8 mouse cellular contexts compared by ENCODE assay signal in the genomic region with DNA sequence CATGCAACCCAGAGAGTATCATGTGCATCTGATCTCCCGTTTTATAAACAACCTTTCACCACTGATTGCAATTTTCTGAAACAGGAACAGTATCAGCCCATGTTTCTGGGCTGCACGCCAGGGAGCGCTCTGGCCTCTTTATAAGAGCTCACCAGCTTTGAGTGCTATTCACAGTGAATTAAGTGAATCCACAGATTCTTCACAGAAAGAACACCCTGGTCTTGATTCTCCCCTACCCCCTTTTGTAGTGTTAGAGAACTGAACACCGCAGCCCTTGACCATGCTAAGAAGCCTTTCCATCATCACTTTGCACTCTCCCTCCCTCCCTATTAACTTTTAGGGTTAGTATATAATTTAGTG. TPM values are rescaled to one million over a fixed set of nuclear protein-coding genes. Genes with fewer than 3 reads are reported as not detected.
A peak's percentile ranks its signal among the peaks of the same experiment; 100 is the strongest.
DNase-seq lines count a peak whose midpoint lies in the region; ATAC-seq lines count a peak whose summit lies in the region.

No protein-coding gene starts in this region.

- DNase-seq in thymus, postnatal 4 days: peak; percentile 10
- no peak for DNase-seq in thymus, postnatal 36 days
- peak; percentile 89 for DNase-seq in forebrain, embryonic 14.5 days (ENCODE audit: low spot score)
- DNase-seq in layer of hippocampus, adult 9-11 months: peak; percentile 79
- DNase-seq in lung, postnatal 36 days: peak; percentile 80
- peak; percentile 56 to 59 for DNase-seq in right cerebral cortex, postnatal 36 days (ENCODE audit: low spot score in 2 of 2)

- no peaks in the 10 kb centered on the region for H3K9me3 ChIP-seq in forebrain, embryonic 14.5 days (replicated peaks; ENCODE audit: control insufficient read depth, low read length)
- H3K9me3 ChIP-seq in hindbrain, embryonic 13.5 days: no peaks in the 10 kb centered on the region

- peak overlapping the region; percentile 61 for H3K4me2 ChIP-seq in forebrain, embryonic 14.5 days (ENCODE audit: low read length)
- peak overlapping the region; percentile 61 for H3K4me2 ChIP-seq in hindbrain, embryonic 13.5 days

- H3K27me3 ChIP-seq in forebrain, embryonic 14.5 days (replicated peaks; ENCODE audit: control insufficient read depth, insufficient read depth, low read length): no peaks in the 10 kb centered on the region
- no peaks in the 10 kb centered on the region for H3K27me3 ChIP-seq in hindbrain, embryonic 13.5 days

- no peak overlapping the region for H3K27ac ChIP-seq in forebrain, embryonic 14.5 days (ENCODE audit: low read depth, low read length)
- H3K27ac ChIP-seq in hindbrain, embryonic 13.5 days: no peak overlapping the region

- H3K4me1 ChIP-seq in forebrain, embryonic 14.5 days (ENCODE audit: control insufficient read depth, insufficient read depth, low read length): peaks cover 4% of the 10 kb centered on the region; the same call in 1 of the 2 replicates
- peaks cover 8% of the 10 kb centered on the region for H3K4me1 ChIP-seq in hindbrain, embryonic 13.5 days (replicated peaks)

- H3K36me3 ChIP-seq in forebrain, embryonic 14.5 days (ENCODE audit: control insufficient read depth, insufficient read depth, low read length): no peaks in the 10 kb centered on the region
- no peaks in the 10 kb centered on the region for H3K36me3 ChIP-seq in hindbrain, embryonic 13.5 days

- no peak overlapping the region; the same call in 1 of the 2 replicates for H3K9ac ChIP-seq in forebrain, embryonic 14.5 days (ENCODE audit: low read length)
- H3K9ac ChIP-seq in hindbrain, embryonic 13.5 days: no peak overlapping the region

- 8% methylated on average over 4 of the region's 4 CpGs for WGBS in forebrain, embryonic 14.5 days
- WGBS in hindbrain, embryonic 13.5 days: 28% methylated on average over 4 of the region's 4 CpGs

- ATAC-seq in forebrain, embryonic 14.5 days: peak; percentile 89
- peak; percentile 74 for ATAC-seq in hindbrain, embryonic 13.5 days (ENCODE audit: low FRiP score)
- no peak for ATAC-seq in CD4-positive, CD25-positive, alpha-beta regulatory T cell, adult 4 months

- H3K4me3 ChIP-seq in forebrain, embryonic 14.5 days (ENCODE audit: low read depth, low read length): peak overlapping the region; percentile 24
- H3K4me3 ChIP-seq in hindbrain, embryonic 13.5 days: peak overlapping the region; percentile 37; the same call in 1 of the 2 replicates

RNA-seq across cellular contexts. Expression of a gene that starts 0.4 kb away (rescaled TPM):
- polyA plus RNA-seq in forebrain, embryonic 14.5 days (2014; fragmentation: Nextera tagmentation; extraction: Ambion mirVana): 3.0 and 3.4 TPM in 2 replicates
- polyA plus RNA-seq in hindbrain, embryonic 13.5 days (2015; fragmentation: Nextera tagmentation; extraction: Ambion mirVana): 4.5 and 5.1 TPM in 2 replicates
- polyA plus RNA-seq in CD4-positive, CD25-positive, alpha-beta regulatory T cell, adult 4 months (2017; shearing (Covaris generic)): not detected

RNA-seq across cellular contexts. Expression of a gene that starts 38.3 kb away (rescaled TPM):
- 4.3 and 4.8 TPM in 2 replicates for polyA plus RNA-seq in forebrain, embryonic 14.5 days (2014; fragmentation: Nextera tagmentation; extraction: Ambion mirVana)
- 6.0 and 6.1 TPM in 2 replicates for polyA plus RNA-seq in hindbrain, embryonic 13.5 days (2015; fragmentation: Nextera tagmentation; extraction: Ambion mirVana)
- not detected for polyA plus RNA-seq in CD4-positive, CD25-positive, alpha-beta regulatory T cell, adult 4 months (2017; shearing (Covaris generic))

Comparison
In these comparisons a context has a peak if more than half of its experiments do, and no peak if none do; other contexts are left out.
1. DNase-seq: peak in thymus, postnatal 4 days (single experiment), forebrain, embryonic 14.5 days (single experiment), layer of hippocampus, adult 9-11 months (single experiment), lung, postnatal 36 days (single experiment) and right cerebral cortex, postnatal 36 days (2 of 2); none in thymus, postnatal 36 days (0 of 2).